Mouse (Mus musculus): ENCODE measurements around the gene Ifnk.

Gene Ifnk

DNA sequence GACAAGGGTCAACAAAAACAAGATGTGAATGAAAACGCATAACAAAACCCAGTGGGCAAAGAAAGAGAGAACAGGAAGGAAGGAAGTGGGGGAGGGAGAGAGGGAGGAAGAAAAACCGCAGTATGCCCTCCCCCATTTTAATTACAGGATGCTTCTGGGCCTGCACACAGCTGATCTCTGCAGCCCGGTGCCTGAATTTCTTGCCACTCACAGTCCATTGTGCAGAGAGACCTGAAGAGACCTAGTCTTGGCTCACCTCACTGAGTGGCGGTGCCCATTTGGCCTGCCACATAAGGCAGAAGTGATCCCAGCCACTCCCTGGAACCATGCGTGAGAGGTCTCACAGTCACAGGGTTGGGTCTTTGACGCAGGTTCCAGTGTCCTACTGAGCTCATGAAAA is 13.8 kb upstream of the Ifnk start:
- DNase-seq (ENCODE audit: low spot score in 2 of 2): no peak

DNA sequence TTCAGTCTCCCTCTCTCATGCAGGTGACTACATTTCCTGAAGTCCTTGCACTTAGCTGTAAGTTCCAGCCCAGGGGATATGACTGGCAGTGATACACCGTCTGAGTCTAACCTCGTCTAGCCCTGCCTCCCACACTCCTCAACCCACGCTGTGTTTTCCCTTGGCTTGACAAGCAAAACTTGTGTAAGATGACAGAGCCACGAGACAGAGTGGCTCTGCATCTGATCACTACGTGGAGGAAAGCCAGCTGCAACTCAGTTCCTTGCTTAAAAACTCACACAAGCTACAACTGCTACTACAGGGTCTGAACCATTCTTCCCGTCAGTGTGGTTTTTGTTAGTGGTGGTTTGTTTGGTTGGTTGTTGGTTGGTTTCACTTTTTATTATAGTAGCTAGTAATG is 11.5 kb upstream of the Ifnk start:
- DNase-seq (ENCODE audit: low spot score in 2 of 2): no peak

DNA sequence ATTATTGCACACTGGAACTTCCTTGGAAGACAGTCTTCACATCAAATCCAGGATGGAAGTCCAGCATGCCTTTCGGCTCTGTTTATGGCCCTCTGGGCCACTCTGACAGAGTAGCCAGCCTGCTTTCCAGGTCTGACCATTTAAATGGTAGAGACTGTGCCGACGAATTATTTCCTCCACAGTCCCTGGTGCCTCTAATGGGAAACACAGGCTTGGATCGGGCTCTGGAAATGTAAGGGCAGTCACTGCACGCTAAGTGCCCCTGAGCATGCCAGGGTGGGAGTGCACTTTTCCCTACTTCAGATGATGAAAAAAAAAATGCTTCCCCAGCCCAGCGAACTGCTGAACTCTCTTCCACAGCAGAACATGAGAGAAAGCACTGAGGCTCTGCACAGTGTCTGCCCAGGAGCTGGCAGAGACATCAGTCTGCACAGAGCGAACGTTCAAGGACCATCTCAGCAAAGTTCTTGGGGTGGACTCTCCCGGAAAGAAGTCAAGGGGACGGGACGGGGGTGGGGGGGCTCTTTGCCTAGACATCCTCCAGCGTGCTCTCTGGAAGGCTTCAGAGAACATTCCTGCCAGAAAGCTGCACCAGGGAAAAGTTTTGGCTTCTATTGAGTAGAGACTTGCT is 8.3 kb upstream of the Ifnk start:
- DNase-seq (ENCODE audit: low spot score in 2 of 2): no peak

DNA sequence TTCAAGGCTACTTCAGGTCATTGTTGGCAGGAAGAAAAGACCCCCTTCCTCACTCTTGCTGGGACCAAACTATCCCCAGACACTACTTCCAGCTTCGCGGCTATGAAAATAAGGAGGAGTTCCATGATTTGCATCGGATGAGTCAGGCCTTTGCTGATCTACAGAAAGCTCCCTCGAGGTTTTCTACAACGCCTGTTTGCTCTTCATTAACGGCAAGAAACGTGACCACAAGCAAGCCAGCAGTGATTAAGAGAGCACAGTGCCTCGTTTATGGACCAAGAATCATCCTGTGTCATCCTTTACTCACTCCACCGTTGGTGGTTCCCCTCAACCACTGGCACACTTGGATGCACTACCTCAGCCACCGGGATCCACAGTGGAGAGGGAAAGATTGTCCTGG is 6.1 kb upstream of the Ifnk start:
- DNase-seq (ENCODE audit: low spot score in 2 of 2): no peak

DNA sequence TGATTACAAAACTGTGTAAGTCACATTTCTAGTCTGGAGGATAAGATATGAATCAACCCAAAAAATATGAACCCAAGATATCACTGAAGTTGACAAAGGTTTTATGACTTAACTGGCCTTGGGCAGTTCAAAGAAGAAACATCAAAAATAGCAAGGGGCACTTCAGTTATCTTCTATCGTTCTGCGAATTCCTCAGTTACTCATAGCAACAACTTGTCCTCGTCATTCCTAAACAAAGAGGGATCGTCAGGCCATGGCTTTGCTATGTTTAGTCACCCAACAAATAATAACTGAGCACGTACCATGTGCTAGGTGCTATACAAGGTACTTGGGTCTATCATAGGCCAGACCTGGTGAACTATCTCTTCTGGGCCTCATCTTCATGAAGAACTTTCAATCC is 5.3 kb upstream of the Ifnk start:
- DNase-seq (ENCODE audit: low spot score in 2 of 2): no peak

DNA sequence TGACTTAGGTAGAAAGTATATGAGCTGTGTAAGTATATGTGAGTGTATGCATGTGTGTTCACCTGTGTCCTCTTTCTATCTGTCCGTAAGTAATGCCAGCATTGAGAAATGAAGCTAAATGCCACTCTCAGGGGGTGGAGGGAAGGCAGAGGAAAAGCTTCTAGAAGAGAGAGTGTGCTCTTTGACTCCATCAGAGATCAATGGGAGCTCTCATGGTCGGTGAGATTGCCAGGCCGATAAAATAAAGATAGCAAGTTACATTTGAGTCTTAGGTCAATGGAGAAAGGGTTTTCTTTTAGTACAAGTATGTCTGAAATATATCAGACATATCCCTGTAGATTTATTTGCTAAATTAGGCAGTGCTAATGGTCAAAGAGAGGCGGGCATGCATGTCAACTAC is 3.5 kb upstream of the Ifnk start:
- DNase-seq (ENCODE audit: low spot score in 2 of 2): no peak

DNA sequence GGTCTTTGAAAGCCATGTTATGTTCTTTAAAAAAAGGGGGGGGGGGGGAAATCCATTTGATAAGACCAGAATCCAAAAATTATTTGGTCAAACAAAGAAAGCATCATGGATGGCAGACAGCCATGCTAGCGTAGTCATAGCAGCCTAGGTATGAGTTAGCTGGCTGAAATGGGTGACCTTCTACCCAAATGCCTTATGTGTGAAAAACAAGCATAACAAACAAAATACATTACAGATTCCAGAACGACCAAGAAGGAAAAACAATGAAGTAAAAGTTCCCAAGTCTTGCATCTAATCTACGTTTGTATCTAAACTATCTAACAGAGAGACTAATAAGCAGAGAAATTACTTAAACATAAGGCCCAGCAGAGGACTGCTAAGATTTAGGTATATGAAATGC is 1.1 kb upstream of the Ifnk start:
- DNase-seq (ENCODE audit: low spot score in 2 of 2): no peak

DNA sequence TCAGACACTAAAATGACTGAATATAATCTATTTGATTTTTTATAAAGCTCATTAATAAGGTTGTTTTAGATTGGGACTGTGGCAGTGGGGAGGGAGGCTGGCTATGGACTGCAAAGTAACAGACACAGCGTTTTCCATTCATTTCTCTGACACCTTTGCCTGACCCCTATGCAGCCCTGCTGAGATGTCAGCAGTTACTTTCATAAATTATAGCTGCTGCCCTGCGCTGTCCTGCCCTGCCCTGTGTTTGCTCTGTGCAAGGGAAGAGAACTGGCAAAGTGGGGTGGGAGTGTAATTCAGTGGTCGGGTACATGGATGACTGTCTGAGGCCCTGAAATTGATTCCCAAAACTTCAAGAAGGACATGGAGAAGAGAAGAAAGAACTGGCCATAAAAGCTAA is 2.2 kb downstream of the Ifnk start:
- no peak for DNase-seq (ENCODE audit: low spot score in 2 of 2)

DNA sequence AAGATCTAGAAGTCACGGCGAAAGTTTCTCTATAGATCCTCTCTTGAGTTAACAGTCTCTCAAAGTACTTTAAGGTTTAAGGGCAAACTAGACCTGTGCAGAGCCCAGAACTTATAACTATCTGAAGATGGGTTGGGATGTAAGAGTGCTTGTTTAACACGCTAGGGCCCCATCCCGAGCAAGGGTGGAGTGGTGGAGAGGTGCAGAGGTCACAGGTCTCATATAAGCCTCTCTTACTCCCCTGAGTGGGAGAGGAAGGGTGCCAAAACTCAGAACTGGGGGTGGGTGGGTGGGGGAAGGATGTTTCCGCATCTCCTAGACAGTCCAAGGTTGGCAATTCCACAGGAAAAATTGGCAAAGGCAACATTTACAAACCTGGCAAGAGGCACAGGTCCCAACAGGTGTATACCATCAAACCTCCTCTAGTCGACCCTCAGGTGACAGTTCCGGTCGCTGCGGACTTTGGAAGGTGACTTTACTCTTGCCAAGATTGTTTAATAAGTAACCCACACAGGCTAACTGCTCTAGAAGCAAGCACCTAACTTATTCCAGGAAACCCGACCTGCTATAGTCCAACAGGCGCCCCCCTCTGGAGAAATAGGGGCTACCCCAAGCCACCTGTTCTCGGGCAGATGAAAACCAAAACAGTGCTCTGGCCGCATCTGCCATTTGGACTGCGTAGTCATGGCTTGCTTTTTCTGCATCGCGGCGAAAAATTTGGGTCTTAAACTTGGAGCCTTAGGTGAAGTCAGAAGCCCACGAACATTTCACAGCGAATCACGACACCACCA is 3.5 kb downstream of the Ifnk start:
- DNase-seq (ENCODE audit: low spot score in 2 of 2): no peak

DNA sequence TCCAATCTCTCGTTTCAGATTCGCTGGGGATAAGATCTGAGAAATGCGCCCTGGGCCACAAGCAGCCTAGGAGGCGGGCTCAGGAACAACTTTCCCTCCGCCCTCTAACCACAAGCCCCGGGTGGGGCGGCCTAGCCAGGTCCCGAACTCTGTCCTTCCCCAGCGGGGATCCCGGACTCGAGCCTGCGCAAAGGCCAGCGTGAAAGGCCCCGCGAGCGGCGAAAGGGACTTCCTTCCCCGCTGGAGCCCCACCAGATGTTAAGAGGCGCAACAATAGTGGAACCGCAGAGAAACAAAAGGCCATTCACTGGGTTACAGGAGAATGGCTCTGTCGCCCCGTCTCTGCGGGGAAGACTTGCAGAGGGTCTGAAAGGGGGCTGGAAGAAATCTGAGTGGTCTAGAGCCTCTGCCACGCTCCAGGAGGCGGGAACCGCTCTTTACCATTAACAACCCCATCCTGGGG is 4.3 kb downstream of the Ifnk start:
- DNase-seq (ENCODE audit: low spot score in 2 of 2): peak; percentile 57 to 76

DNA sequence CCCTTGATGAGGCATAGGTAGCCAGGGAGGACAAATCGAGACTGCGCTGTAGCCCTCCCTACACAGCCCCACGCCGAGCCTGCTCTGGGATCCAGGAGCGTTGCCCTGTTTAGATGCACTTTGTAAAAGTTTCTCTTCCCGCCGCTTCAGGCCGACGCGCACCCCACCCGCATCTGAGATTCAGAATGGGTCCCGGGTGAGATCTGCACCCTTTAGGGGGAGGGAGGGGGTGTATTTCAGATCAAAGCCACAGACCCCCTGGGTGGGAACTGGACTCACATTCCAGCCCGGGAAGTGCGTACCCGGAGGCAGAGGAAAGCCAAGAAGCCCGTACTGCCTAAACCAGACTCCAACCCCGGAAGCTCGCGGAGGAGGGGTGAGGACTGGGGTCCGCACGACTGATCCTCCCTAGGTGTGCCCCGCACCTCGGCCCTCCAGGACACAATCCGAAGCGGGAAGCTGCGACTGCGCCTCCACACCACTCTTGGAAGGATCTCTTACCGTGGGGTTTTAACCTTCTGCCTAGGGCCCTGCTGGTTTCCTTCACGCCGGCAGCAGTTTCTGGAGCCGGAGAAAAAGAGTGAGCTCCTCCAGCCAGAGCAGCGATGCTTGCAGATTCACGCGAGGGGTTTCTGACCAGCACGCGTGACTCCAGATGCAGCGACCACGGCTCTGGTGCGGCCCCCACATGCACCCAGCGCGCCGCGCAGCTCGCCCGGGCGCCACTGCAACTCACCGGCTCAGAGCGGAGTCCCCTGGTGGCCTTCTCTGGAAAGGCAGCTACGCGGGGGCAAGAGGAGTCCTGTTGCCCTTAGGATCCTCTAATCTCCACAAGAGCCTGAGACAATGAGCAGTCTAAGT is 5.1 kb downstream of the Ifnk start, which contains the start of gene Mob3b:
Gene Mob3b (minus strand): TSS at position 734 of the 861 bp plus-strand sequence.
- DNase-seq (ENCODE audit: low spot score in 2 of 2): peak; percentile 72 to 82

DNA sequence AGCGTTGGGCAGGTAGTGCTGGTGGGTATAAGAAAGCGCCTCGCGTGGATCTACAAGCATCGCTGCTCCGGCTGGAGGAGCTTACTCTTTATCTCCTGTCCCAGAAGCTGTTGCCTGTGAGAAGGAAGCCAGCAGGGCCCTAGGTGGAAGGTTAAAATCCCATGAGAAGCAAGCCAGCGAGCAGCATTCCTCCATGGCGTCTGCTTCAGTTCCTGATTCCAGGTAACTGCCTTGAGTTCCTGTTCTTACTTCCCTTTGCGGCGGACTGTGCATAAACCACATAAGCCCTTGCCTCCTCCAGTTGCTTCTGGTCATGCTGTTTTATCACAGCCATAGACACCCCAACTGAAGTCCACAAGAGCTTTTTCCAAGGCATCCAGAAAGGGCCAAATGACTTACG is 6.0 kb downstream of the Ifnk start:
- no peak for DNase-seq (ENCODE audit: low spot score in 2 of 2)

DNA sequence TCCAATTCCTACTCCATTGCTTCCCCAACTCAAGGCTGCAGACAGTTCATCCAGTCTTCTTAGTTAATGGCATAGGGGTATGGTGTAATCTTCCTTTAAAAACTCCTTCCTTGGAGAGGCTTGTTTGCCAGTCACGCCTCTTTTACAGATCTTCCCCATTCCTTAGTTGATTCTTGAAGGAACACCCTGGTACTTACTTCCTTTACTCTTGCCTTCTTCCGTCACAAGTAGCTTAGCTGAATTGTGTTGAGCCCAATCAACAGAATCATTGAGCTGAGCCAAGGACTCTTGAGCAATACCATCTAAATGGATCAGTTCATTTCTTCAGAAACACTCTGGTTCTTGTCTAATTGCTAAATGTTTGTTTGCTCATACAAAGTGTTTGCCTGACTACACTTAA is 13.4 kb downstream of the Ifnk start:
- DNase-seq (ENCODE audit: low spot score in 2 of 2): no peak

DNA sequence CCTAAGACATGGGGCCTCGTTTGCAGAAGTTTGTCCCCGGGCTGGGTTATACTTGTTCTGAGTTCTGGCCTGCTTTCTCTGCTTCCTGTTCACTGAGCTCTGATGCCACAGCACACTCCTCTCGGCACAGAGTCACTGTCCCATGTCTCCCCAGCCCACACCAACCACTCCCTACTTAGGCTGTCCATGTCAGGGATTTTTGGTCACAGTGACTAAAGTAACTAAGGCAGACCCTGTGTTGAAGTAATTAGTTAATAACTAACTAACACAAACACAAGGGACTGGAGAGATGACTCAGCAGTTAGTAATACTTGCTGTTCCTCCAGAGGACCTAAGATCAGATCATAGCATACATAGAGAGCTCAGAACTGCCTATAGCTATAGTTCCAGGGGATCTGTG is 14.1 kb downstream of the Ifnk start:
- no peak for DNase-seq (ENCODE audit: low spot score in 2 of 2)

DNA sequence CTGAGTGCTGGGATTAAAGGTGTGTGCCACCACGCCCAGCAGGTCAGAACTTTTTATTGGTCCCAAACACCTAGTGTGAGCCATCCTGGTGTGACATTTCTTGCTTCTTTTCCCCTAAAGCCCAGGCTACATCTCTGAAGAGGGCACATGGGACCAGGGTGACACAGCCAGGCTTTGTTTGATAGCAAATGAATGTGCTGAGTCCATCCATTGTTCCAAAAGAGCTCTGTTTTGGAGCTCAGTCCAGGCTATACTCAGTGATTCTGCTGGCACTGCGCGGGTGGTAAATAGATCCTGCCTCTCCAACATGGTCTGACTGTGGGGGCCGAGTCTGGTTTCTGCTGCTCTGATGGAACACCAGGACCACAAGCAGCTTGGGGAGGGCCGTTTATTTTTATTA is 16.0 kb downstream of the Ifnk start:
- DNase-seq (ENCODE audit: low spot score in 2 of 2): no peak

DNA sequence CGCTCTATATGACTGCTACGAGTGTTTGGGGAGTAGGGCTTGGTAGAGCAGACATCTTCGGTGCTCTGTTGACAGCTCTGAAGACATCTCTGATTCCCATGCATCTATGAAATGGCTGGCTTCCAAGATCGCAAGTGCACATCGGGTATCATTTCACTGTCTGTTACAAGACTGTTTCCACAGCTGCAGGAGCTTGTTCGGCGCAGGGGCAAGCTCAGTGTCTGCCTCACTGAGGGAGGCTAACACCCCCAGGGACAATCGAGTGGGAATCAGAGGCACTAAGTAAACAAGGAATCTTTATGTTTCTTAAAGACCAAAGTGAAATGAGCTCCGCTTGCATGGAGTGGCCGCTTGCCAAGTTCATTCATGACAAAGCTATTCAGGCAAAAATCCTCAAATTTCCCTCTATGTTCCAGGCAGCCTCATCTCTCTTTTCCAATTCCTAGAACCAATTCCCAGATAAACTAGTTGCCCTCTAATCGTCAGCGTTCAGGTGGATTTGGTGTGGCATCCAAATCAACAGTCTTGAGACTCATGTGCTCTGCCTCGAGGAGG is 17.8 kb downstream of the Ifnk start:
- no peak for DNase-seq (ENCODE audit: low spot score in 2 of 2)

DNA sequence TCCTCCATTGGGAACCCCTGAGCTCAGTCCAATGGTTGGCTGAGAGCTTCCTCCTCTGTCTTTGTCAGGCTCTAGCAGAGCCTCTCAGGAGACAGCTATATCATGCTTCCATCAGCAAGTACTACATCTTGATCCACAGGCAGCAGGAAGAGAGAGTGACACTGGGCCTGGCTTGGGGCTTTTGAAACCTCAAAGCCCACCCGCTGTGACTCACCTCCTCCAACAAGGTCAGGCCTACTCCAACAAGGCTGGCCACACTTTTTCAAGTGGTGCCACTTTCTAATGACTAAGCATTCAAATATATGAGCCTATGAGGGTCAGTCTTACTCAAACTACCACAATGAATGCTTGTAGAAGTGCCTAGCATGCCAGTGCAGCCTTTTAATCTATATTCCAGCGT is 20.6 kb downstream of the Ifnk start:
- DNase-seq (ENCODE audit: low spot score in 2 of 2): no peak

DNA sequence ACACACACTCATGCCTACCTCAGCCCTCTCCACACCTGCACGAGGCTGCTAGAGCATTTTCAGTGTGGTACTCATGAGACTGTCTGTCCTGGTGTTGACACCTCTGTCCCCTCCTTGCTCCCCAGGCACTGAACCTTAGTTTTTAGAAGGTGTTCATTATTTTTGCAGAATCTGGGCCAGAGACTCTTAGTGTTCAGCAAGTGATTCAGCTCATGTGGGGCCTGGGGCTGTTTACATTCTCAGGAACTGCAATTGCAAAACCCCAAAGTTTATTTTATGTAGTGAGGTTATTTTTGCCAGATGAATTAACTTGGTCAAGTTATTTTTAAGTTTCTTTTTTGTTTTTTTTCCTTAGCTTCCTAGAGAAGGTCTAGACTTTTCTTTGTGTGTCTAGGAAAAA is 21.7 kb downstream of the Ifnk start:
- DNase-seq (ENCODE audit: low spot score in 2 of 2): no peak

DNA sequence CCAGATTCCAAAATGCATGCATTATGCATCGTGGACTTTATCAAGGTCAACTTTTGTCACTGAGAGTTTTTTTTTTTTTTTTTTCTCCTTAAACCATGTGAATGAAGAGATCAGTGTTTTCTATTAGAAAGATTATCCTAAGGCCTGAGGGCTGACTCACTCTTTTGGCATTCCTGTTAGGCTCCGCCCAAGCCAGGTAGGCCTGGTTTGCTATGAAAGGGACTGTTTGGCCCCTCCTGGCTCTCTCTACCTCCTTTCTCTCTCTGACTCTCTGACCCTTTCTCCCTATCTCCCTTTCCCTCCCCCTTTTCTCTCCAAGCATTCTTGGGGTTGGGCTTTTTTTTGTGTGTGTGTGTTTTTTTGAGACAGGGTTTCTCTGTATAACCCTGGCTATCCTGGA is 23.7 kb downstream of the Ifnk start:
- DNase-seq (ENCODE audit: low spot score in 2 of 2): no peak

DNA sequence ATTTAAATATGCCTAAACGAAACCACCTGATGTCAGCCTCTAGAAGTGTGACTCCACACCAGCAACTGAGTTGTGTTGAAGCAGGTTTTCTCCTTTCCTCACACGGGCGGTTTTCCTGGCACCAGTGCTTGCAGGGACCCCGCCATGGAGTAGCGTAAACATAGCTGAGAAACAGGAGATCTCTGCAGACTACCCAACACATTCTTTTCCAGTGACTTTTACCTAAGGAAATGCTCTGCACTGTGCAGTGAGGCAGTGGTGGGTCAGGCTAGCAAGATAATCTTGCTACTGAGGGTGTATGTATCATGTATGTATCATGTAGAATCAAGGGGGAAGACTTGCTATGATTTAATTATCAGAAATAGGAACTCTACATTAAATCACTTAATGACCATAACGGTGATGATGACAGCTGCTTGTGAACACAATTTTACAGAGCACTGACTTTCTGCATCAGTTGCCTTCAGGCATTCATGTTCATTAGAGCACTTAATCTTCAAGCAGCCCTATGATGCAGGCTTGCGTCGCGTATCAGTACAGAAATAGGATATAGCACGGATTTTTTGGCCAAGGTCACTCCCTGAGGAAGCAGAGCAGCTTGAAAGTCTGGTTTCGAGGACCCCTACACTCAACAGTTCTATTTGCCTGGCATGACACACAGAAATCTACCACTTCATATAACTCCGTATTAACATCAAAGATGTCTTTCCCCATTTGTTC is 26.2 kb downstream of the Ifnk start:
- no peak for DNase-seq (ENCODE audit: low spot score in 2 of 2)

DNA sequence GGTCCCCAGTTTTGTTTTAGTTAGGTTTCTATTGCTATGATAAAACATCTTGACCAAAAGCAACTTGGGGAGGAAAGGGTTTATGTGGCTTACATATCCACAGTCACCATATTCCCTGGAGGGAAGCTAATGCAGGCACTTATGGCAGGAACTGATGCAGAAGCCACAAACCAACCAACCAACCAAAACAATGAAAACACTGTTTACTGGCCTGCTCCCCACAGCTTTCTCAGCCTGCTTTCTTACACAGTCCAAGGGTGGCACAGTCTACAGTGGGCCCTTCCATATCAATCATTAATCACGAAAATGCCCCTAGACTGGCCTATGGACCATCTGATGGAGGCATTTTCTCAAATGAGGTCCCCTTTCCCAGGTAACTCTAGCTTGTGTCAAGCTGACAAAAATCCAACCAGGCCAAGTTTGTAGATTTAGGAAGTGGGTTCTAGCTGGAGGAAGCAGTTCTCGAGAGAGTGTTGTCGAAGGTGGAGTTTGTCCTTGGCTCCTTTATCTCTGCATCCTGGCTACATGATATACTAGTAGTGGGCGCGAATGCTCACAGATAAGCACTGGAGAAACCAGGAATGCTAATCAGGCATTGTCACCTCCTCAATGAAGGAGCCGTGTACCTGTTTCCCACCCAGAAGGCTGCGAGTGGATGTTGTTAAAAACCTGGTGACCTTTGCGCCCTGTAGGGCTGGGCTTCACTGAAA is 35.9 kb downstream of the Ifnk start:
- no peak for DNase-seq (ENCODE audit: low spot score in 2 of 2)
